Mouse (Mus musculus) heart, embryonic 16.5 days (tissue): ENCODE results near the gene Ctnna3. TPM values are rescaled to one million over a fixed set of nuclear protein-coding genes. Genes with fewer than 3 reads are reported as not detected.

Experiments used
- ATAC-seq: fragments of 200-750 bp; cut with Nextera tagmentation; replicated peaks from 2 replicates; pipeline ENCODE4 v1.8.0; 2017; ENCODE audit warnings: moderate number of reproducible peaks; ENCODE audit not compliant: insufficient read depth, low FRiP score; ENCODE audit errors: extremely low read depth
- H3K27ac ChIP-seq: fragments of 300-500 bp; sonication (generic); 2 replicates; pipeline ENCODE4 v1.5.1; 2014; ENCODE audit warnings: mild to moderate bottlenecking, low read length, control low read depth, moderate library complexity
- H3K27me3 ChIP-seq: fragments of 300-500 bp; sonication (generic); 2 replicates; pipeline ENCODE4 v1.6.1; 2014; ENCODE audit warnings: low read length, mixed read lengths; ENCODE audit not compliant: control insufficient read depth, insufficient read depth
- H3K36me3 ChIP-seq: fragments of 300-500 bp; sonication (generic); 2 replicates; pipeline ENCODE4 v1.6.1; 2014; ENCODE audit not compliant: control insufficient read depth, insufficient read depth
- H3K4me1 ChIP-seq: fragments of 300-500 bp; sonication (generic); 2 replicates; pipeline ENCODE4 v1.6.1; 2014; ENCODE audit warnings: low read length, mixed read lengths; ENCODE audit not compliant: control insufficient read depth, insufficient read depth
- H3K4me2 ChIP-seq: fragments of 300-500 bp; sonication (generic); 2 replicates; pipeline ENCODE4 v1.6.1; 2014; ENCODE audit warnings: low read depth, mild to moderate bottlenecking, control low read depth, low read length
- H3K4me3 ChIP-seq: fragments of 300-500 bp; sonication (generic); 2 replicates; pipeline ENCODE4 v1.5.1; 2014; ENCODE audit warnings: mild to moderate bottlenecking, control low read depth, low read length
- H3K9ac ChIP-seq: fragments of 300-500 bp; sonication (generic); 2 replicates; pipeline ENCODE4 v1.6.1; 2014; ENCODE audit warnings: low read length, control low read depth
- H3K9me3 ChIP-seq: fragments of 300-500 bp; sonication (generic); replicated peaks from 2 replicates; pipeline ENCODE4 v1.6.1; 2016; ENCODE audit warnings: low read length; ENCODE audit not compliant: control insufficient read depth
- WGBS: fragments of 180-500 bp; shearing (Covaris S2); extraction: QIAGEN DNeasy Blood & Tissue Kit; methylation state at CpG from one replicate; pipeline ENCODE4 v1.1.7; 2014; 5-methylcytosine and 5-hydroxymethylcytosine counted together
- polyA plus RNA-seq: library from polyadenylated mRNA; unstranded; fragments of >200 nt; fragmentation: Nextera tagmentation; extraction: Ambion mirVana; gene quantifications from 2 replicates; pipeline ENCODE4 v1.2.1, GENCODE M21; 2015

Ctnna3 gene
- polyA plus RNA-seq, 1 experiment from 2014 or later, result 27.6 TPM

DNA sequence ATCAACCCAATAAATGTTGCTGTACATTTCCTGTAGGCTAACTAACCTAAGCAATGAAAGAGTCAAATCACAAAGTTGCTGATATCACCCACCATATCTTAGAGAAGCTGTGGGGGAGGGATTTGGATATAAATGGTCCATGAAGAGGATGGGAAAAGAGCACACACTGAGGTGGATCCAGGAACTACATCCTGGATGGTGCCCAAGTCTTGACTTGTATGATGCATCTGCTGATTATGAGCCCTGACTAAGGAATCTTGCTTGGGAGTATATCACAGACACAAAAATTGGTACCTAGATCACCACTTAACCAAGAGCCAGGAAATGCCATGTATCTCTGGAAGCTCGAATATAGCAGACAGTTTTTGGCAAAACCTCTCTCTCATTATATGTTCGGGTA lies 1018.7 kb downstream of the Ctnna3 start:
- no peak overlapping the region for H3K27ac ChIP-seq
- WGBS, result 70% methylated on average over 2 of the region's 2 CpGs
- no peaks in the 10 kb centered on the region for H3K4me1 ChIP-seq
- 0 out of 2 replicates have a peak, but pooled peaks cover 2% of the 10 kb centered on the region for H3K9me3 ChIP-seq
- no peaks in the 10 kb centered on the region for H3K27me3 ChIP-seq
- no peaks in the 10 kb centered on the region for H3K36me3 ChIP-seq
- H3K4me3 ChIP-seq, result no peak overlapping the region
- no peak overlapping the region for H3K9ac ChIP-seq
- no peak overlapping the region for H3K4me2 ChIP-seq
- ATAC-seq, result no peak

DNA sequence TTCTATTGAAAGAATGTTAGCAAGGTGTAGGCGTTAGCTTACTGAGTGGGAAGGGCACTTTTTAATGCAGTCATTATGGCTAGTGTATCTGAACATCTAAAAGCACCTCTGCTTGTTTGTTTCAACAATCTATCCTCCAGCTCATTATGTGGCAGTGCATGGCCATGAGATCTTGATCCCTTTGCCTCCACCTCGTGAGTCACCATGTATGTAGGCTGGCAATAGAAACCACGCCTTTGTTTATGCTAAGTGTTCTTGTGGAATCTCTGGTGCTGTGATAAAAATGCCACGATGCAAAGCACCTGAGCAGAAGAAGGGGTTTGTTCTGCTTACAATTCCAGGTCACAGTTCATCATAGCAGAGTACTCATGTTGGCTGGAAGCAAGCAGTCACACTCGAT lies 1053.4 kb downstream of the Ctnna3 start:
- Histone ChIP-seq H3K4me1 (no peaks in the 10 kb centered on the region), H3K9ac (no peak overlapping the region), H3K9me3 (no peaks in the 10 kb centered on the region), H3K4me3 (no peak overlapping the region), H3K36me3 (no peaks in the 10 kb centered on the region; the same call in 1 of the 2 replicates), H3K27ac (no peak overlapping the region), H3K4me2 (no peak overlapping the region), H3K27me3 (no peaks in the 10 kb centered on the region)
- no peak for ATAC-seq
- WGBS, result 70% methylated on average over 5 of the region's 5 CpGs

DNA sequence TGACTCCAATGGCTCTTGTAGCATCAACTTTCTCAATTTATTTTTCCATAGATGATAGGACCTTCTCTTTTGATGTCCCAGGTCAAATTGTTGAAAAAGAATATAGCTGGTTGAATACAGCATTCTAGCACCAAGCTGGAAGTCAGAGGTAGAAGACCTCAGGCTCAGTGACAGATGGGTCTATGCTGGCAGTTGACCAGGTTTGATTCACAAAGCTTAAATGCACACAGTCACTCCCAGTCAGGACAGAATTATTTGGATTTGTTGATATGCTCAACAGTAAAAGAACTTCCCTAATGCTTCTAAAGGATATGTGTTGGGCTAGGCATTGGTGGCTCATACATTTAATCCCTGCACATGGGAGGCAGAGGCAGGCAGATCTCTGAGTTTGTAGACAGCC lies 1059.6 kb downstream of the Ctnna3 start:
- Histone ChIP-seq H3K4me3 (no peak overlapping the region), H3K9ac (no peak overlapping the region), H3K27me3 (no peaks in the 10 kb centered on the region), H3K9me3 (no peaks in the 10 kb centered on the region), H3K27ac (no peak overlapping the region), H3K36me3 (no peaks in the 10 kb centered on the region; the same call in 1 of the 2 replicates), H3K4me1 (no peaks in the 10 kb centered on the region), H3K4me2 (no peak overlapping the region)
- no peak for ATAC-seq

DNA sequence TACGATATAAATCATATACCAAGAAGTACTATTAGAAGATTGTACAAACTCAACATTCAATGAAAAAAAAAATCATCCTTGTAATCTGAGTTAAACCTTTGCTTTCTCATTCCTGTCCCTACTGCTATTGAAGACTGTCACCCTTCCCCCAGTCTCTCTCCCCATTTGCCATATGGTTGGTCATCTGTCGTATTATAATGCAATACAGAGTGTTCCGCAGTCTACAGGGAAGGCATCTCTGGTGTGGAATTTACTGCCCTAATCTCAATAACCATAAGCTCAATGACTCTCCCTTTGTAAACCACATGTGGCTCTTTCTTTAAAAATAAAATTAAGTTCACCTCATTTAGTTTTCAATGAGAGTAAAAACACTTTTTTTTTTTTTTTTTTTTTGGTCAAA lies 1113.7 kb downstream of the Ctnna3 start:
- no peak overlapping the region for H3K27ac ChIP-seq
- H3K4me1 ChIP-seq, result no peaks in the 10 kb centered on the region
- WGBS, result 84% methylated on average over 3 of the region's 3 CpGs
- no peak for ATAC-seq
- no peak overlapping the region for H3K4me2 ChIP-seq
- H3K27me3 ChIP-seq, result no peaks in the 10 kb centered on the region
- no peaks in the 10 kb centered on the region for H3K9me3 ChIP-seq
- no peak overlapping the region for H3K9ac ChIP-seq
- H3K36me3 ChIP-seq, result no peaks in the 10 kb centered on the region
- no peak overlapping the region for H3K4me3 ChIP-seq

DNA sequence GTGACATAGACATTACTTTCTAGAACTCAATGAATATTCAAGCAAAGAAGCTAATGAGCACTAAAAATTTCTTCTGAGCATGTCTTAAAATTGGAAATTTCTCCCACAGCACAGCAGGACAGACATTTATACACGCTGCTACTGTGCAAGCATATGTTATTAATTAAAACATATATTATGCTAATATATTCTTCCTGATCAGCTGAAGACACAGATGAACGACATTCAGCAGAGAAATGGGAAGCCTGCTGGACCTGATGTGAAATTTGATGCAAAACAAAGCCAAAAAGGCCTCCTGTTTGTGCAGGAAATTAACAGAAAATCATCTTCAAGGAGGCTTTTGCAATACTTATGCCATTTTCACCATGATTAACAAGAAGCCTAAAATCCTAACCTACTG lies 1114.5 kb downstream of the Ctnna3 start:
- Histone ChIP-seq H3K36me3 (no peaks in the 10 kb centered on the region), H3K9me3 (no peaks in the 10 kb centered on the region), H3K9ac (no peak overlapping the region), H3K4me1 (no peaks in the 10 kb centered on the region), H3K4me3 (no peak overlapping the region), H3K27ac (no peak overlapping the region), H3K27me3 (no peaks in the 10 kb centered on the region), H3K4me2 (no peak overlapping the region)
- no peak for ATAC-seq
- 64% methylated on average over 2 of the region's 2 CpGs for WGBS

DNA sequence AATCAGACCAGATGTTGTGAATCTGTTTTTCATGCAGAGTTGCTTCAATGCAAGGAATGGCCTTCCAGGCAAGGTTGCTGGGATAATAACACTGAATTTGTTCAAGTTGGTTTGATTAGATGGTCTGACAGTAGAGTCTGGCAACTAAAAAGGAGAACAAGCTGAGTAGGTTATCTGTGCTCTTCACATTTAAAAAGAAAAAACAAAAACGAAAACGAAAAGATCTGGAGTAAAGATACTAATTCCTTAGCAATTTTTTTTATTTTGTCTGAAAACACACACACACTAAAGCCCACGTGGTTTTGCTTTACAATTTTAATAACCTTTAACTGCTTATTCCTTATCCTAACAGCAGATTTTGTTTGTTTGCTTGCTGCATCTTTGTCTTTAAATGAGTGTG lies 1141.4 kb downstream of the Ctnna3 start:
- Histone ChIP-seq H3K27ac (no peak overlapping the region), H3K9me3 (no peaks in the 10 kb centered on the region), H3K9ac (no peak overlapping the region), H3K4me2 (no peak overlapping the region), H3K27me3 (no peaks in the 10 kb centered on the region), H3K4me3 (no peak overlapping the region), H3K36me3 (no peaks in the 10 kb centered on the region), H3K4me1 (no peaks in the 10 kb centered on the region)
- ATAC-seq, result no peak
- whole genome bisulfite sequencing, result 76% methylated on average over 3 of the region's 3 CpGs

DNA sequence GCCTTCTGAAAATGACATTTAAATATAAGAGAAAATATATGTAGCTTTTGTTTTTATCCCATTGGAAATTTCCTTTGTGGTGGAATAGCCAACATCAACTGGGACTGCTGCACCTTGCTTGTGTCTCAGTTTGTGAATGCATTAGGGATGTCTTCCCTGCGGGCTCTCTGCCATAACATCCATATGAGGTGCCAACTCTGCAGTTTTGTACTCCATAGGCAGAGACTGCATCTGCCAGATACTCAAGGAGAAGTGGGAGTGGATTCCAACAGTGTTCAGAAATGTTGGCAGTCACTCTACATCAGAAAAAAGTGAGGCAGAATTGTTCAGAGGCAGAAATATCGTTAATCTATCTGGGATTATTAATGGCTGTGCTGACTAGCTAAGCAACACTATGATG lies 1158.2 kb downstream of the Ctnna3 start:
- Histone ChIP-seq H3K9me3 (no peaks in the 10 kb centered on the region), H3K36me3 (no peaks in the 10 kb centered on the region), H3K4me1 (no peaks in the 10 kb centered on the region), H3K4me2 (no peak overlapping the region), H3K27ac (no peak overlapping the region), H3K9ac (no peak overlapping the region), H3K27me3 (no peaks in the 10 kb centered on the region), H3K4me3 (no peak overlapping the region)
- WGBS, result 79% methylated on average over 2 of the region's 2 CpGs
- no peak for ATAC-seq

DNA sequence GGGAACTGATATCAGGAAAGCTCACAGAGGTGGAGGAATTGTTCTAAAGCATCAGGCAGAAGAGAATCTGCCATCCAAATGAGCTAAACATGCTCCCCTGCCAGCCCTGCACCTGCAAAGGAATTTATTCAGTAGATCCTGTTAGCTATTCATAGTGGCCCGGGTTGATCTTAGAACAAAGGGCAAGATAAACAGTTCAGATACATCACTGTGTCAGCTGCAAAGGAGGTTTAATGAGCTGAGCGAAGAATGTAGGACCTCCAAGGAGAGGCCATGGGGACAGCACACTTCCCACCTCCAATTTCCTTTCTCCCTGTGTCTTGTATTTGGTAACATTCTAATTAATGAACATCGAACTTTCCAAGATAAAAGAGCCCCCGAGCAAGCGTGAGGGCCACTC lies 1206.9 kb downstream of the Ctnna3 start:
- Histone ChIP-seq H3K36me3 (no peaks in the 10 kb centered on the region), H3K4me3 (no peak overlapping the region), H3K4me1 (no peaks in the 10 kb centered on the region), H3K27ac (no peak overlapping the region), H3K9me3 (no peaks in the 10 kb centered on the region), H3K27me3 (no peaks in the 10 kb centered on the region), H3K9ac (no peak overlapping the region), H3K4me2 (no peak overlapping the region)
- ATAC-seq, result no peak
- 64% methylated on average over 5 of the region's 5 CpGs for WGBS

DNA sequence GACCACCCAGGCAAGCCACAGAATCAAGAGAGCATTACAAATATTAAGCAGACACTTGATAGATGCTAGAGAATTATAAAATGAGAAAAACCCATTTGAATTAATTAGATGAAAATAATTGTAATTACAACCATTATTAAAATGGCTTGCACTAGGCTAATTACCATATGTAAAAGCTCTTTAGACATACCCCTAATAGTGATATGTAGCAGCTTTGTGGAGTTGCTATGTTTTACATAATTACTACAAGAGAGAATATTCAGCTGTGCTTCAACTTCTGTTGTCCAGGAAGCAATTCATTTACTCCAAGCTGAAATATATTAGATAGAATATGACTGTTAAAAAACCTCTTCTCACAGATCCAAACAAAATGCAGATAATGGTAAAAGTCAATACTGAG lies 1209.2 kb downstream of the Ctnna3 start:
- Histone ChIP-seq H3K36me3 (no peaks in the 10 kb centered on the region), H3K9me3 (no peaks in the 10 kb centered on the region), H3K27me3 (no peaks in the 10 kb centered on the region), H3K27ac (no peak overlapping the region), H3K4me3 (no peak overlapping the region), H3K4me1 (no peaks in the 10 kb centered on the region), H3K9ac (no peak overlapping the region), H3K4me2 (no peak overlapping the region)
- no peak for ATAC-seq

DNA sequence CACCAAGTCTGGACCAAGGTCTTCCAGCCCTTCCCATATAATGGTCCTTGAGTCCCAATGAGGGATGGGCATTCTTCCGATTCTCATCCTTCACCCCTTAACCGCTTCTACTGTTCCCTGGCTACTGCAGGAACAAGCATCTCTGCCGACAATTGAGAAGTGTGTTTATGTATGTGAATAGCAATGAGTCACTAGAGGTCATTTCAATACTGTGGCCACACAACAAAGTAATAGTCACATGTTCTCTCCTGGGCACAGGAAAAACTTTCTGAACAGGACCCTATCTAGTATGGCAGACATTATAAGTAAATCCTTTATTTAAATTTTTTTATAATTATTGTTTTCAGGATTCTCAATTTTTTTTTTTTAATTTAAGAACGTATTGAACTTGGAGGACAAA lies 1211.2 kb downstream of the Ctnna3 start:
- Histone ChIP-seq H3K4me2 (no peak overlapping the region), H3K27me3 (no peaks in the 10 kb centered on the region), H3K9me3 (no peaks in the 10 kb centered on the region), H3K4me3 (no peak overlapping the region), H3K4me1 (no peaks in the 10 kb centered on the region), H3K9ac (no peak overlapping the region), H3K36me3 (no peaks in the 10 kb centered on the region), H3K27ac (no peak overlapping the region)
- ATAC-seq, result no peak
- 73% methylated on average over 4 of the region's 4 CpGs for WGBS
